Comparison of ENCODE assay signal across 7 mouse cellular contexts in genomic region chr9:111118252-111118890, GRCm38 (mm10). TPM values are rescaled to one million over a fixed set of nuclear protein-coding genes. Genes with fewer than 3 reads are reported as not detected.
DNase-seq lines count a peak whose midpoint lies in the region; TF ChIP-seq lines count a peak whose summit lies in the region.

No protein-coding gene starts in this region.

- H3K27ac ChIP-seq in hindbrain, embryonic 10.5 days, result peak overlapping the region; percentile 95

- under 1% methylated on average over 49 of the region's 52 CpGs for WGBS in hindbrain, embryonic 10.5 days

- peak overlapping the region; percentile 95 for H3K4me3 ChIP-seq in hindbrain, embryonic 10.5 days
- H3K4me3 ChIP-seq in megakaryocyte, embryonic 14.5 days (replicated peaks), result peak overlapping the region; percentile 96

- no peaks in the 10 kb centered on the region for H3K27me3 ChIP-seq in hindbrain, embryonic 10.5 days (ENCODE audit: insufficient read depth, poor library complexity, severe bottlenecking)
- H3K27me3 ChIP-seq in megakaryocyte, embryonic 14.5 days (replicated peaks), result no peaks in the 10 kb centered on the region

- TF ChIP-seq POLR2A in brain, embryonic 14.5 days (IDR thresholded peaks at IDR 0.05; ENCODE audit: borderline replicate concordance, extremely low read depth, insufficient read depth, insufficient read length, poor library complexity, severe bottlenecking), result no peak

- peaks cover 23% of the 10 kb centered on the region for H3K4me1 ChIP-seq in hindbrain, embryonic 10.5 days (replicated peaks)
- H3K4me1 ChIP-seq in megakaryocyte, embryonic 14.5 days, result peaks cover 53% of the 10 kb centered on the region

- H3K36me3 ChIP-seq in hindbrain, embryonic 10.5 days, result peaks cover 16% of the 10 kb centered on the region
- peaks cover 33% of the 10 kb centered on the region for H3K36me3 ChIP-seq in megakaryocyte, embryonic 14.5 days (replicated peaks; ENCODE audit: low read length)

- H3K9me3 ChIP-seq in hindbrain, embryonic 10.5 days, result no peaks in the 10 kb centered on the region
- no peaks in the 10 kb centered on the region for H3K9me3 ChIP-seq in megakaryocyte, embryonic 14.5 days

- TF ChIP-seq CTCF in brain, embryonic 14.5 days (IDR thresholded peaks at IDR 0.05; ENCODE audit: borderline replicate concordance, extremely low read depth, insufficient read depth, insufficient read length), result no peak

- peak; percentile 39 for DNase-seq in MEL-GATA-1-ER (ENCODE audit: extremely low read depth, low read depth)
- peak; percentile 57 for DNase-seq in brain, embryonic 14.5 days (ENCODE audit: low read depth)
- DNase-seq in forelimb bud, embryonic 11.5 days (ENCODE audit: low read depth, low spot score), result peak; percentile 25
- no peak for DNase-seq in hindbrain, embryonic 10.5 days (ENCODE audit: low spot score)
- DNase-seq in layer of hippocampus, postnatal 25 days (ENCODE audit: extremely low spot score in 1 of 2, low spot score in 1 of 2), result peak; percentile 39 to 40
- DNase-seq in right cerebral cortex, postnatal 4 days, result peak; percentile 43

RNA-seq across cellular contexts. Expression of gene Lrrfip2, which starts 1.0 kb away (rescaled TPM):
- polyA plus RNA-seq in brain, embryonic 14.5 days (2012; rRNA removed), result 32.9 and 41.3 TPM in 2 replicates
- 40.0 and 41.5 TPM in 2 replicates for polyA plus RNA-seq in hindbrain, embryonic 10.5 days (2016; fragmentation: Nextera tagmentation; extraction: Ambion mirVana)
- total RNA-seq in layer of hippocampus, postnatal 25 days (2021), result 10 to 100 TPM; 29.7 to 37.0 TPM
- 28.3 and 112 TPM in 2 replicates for polyA plus RNA-seq in megakaryocyte, embryonic 14.5 days (2012; ENCODE audit: insufficient read depth, low replicate concordance)
